Mouse (Mus musculus) B cell, adult (primary cell): ENCODE measurements around the gene Gm29582. TPM values are rescaled to one million over a fixed set of nuclear protein-coding genes. Genes with fewer than 3 reads are reported as not detected.

Source experiments
- total RNA-seq: library from RNA; stranded (reverse); gene quantifications from 4 replicates; pipeline ENCODE4 v1.2.4, GENCODE M21; 2023; ENCODE audit not compliant: inconsistent age

Gm29582 gene
- not detected in 4 replicates for total RNA-seq

DNA sequence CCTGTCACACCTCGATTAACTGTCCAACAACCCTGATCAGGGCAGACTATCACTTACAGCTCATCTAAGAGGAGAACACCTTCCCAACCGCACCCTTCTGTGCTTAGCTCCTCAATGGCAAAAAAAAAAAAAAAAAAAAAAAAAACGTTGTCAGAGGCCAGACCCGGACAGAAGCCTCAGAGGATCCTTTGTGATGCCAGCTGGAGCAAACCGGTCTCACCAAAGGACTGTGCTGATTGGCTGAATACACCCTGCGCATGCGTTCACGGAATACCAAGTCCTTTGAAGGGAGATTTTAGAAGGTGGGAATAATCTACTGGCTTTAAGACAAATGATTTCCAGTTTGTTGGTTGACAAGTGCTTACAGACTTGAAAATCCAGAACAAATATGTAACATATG is at the start of gene Gm29582:
Gm29582 (minus strand) TSS at position 101 of the 400 bp plus-strand sequence.

